Mouse (Mus musculus) limb, embryonic 12.5 days (tissue): ENCODE data around the gene Eif1b. TPM values are rescaled to one million over a fixed set of nuclear protein-coding genes. Genes with fewer than 3 reads are reported as not detected.

Experiments used
- polyA plus RNA-seq: library from polyadenylated mRNA; unstranded; fragments of >200 nt; fragmentation: Nextera tagmentation; extraction: Ambion mirVana; gene quantifications from 2 replicates; pipeline ENCODE4 v1.2.1, GENCODE M21; 2016

Gene Eif1b
- polyA plus RNA-seq, 1 experiment from 2014 or later: 244 TPM

Other genes starting within 250 kb of the Eif1b start
- 0.38 TPM in 1 of 2 replicates, not detected in the other for gene Myrip, start 190.7 kb upstream of the Eif1b start, polyA plus RNA-seq
- 0.26 and 0.29 TPM in 2 replicates for gene Entpd3, start 47.6 kb downstream of the Eif1b start, polyA plus RNA-seq
- 805 and 832 TPM in 2 replicates for gene Rpl14, start 79.2 kb downstream of the Eif1b start, polyA plus RNA-seq